Mouse (Mus musculus) urinary bladder, adult 2 months (tissue): ENCODE results near the gene Scamp4. TPM values are rescaled to one million over a fixed set of nuclear protein-coding genes. Genes with fewer than 3 reads are reported as not detected.
"Not testable (repeated sequence)": the region's sequence is repeated elsewhere in the genome, so short reads cannot be mapped to it uniquely, and the experiment has no call there.

ENCODE experiments used
- DNase-seq: peaks from one replicate; pipeline ENCODE4 v3.0.0; 2022; ENCODE audit warnings: low spot score
- polyA plus RNA-seq: library from polyadenylated mRNA; depleted of rRNA; stranded (reverse); fragments of >200 nt; gene quantifications from 2 replicates; pipeline ENCODE4 v1.2.3, GENCODE M21; 2012

The Scamp4 gene
- polyA plus RNA-seq, 1 experiment, result 40.3 TPM

DNA sequence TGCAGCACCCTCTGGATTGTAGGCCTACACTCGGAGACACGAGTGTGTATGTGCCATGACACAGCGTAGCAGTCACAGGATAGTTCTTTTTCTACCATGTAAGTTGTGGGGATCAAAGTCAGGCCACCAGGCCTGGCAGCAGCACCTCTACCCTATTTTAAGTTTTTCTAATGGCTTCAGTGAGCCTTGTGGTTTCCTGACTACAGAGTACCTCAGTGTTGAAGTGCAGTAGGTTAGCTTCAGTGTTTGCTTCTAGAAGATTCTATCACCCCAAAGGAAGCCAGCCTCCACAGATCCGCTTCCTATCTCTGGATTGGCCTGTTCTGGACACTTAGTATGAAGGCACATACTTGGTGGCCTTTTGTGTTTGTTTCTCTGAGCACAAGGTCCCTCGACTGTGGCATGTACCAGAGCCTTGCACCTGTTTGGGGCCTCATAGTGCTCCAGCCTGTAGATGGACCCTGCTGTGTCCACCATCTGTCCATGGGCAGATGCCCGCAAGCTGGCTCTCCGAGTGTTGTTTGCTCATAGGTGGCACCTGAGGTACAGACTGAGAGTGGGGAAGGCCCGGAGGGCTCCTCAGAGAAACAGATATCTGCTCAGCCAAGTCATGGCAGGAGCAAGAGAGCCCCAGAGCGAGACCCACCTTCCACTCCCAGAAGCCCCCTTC lies 7.6 kb downstream of the Scamp4 start:
- DNase-seq, result no peak

- DNase-seq, result no peak
Observed at GRCm38 (mm10) chr10:80611024-80611423, 8.4 kb downstream of the Scamp4 start.

GRCm38 (mm10) chr10:80611905-80612304 lies 9.2 kb downstream of the Scamp4 start:
- no peak for DNase-seq

GRCm38 (mm10) chr10:80613821-80614220 lies 11.1 kb downstream of the Scamp4 start:
- DNase-seq, result no peak

- DNase-seq, result no peak
Observed at GRCm38 (mm10) chr10:80614351-80614750, 11.7 kb downstream of the Scamp4 start.

- no peak for DNase-seq
Observed at GRCm38 (mm10) chr10:80618181-80618580, 15.5 kb downstream of the Scamp4 start.

DNA sequence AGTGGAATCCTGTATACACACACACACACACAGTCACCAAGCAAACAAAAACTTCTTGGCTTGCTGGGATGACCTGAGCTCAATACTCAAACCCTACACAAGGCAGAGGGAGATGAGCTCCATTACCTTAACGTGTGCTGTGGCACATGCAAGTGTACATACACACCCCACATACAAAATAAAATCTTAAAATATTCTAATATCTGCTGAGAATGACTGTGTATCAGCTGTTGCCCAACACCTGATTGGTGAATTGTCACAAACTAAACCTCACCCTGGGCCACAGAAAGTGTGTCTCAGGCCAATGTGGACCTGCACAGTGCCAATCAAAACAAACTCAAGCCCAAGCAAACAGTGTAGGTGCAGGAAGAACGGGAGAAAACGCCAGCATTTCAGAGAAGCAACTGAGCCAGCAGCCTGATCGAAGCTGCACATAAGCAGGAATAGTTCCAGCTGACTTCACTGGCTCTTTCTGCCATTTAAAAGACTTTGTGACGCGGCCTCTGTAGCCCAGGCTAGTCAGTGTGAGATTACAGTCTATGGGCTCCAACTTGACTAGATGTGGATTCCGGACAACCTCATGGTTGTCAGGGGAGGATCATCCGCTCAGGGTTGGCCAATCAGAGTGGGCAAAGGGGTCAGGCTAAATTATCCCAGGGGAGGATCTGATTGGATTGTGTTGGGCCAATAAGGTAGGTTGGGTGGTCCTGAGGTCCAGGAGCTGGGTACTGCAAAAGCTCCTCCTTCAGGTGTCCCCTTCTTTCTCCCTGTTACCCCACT lies 17.0 kb downstream of the Scamp4 start:
- no peak for DNase-seq

GRCm38 (mm10) chr10:80620365-80620764 lies 17.7 kb downstream of the Scamp4 start:
- no peak for DNase-seq

DNA sequence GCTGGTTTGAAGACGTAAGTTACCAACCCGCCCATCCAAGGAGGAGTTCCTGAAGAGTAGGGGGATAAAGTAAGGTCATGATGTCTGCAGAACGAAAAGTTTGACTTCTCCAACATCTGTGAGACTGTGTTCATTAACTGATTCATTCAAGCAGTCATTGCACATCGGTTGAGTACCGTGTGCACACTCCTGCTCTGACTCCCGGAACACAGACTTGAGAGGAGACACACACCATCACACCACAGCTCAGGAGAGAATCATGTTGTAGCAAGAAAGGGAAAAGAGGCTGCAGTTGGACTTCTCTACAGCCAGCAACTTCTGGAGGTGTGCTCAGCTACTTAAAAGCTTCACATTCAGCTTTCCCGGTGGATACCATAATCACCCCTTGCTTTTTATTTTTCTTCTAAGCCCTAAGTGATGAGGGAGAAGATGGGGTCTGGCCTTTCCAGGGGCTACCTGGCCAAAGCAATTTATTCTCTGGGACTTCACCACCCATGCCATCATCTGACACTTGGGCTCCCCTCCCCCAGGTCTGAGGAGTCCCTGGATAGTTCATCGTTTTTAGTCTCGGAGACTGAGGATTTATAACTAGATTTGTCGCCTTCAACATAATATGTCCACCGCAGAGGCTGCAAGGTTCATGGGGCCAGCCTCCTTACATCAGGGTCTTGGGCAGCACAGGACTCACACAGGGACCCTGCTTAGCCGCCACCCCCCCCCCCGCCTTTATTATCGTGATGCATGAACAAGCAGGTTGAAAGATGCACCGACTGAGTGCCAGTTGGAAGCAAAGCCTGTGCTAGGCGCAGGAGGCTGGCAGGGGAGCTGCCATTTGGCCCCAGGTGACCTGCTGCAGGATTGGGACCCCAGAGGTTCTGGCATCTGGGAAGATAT lies 18.4 kb downstream of the Scamp4 start:
- DNase-seq, result no peak

GRCm38 (mm10) chr10:80621690-80621939 lies 18.9 kb downstream of the Scamp4 start:
- DNase-seq, result no peak

- DNase-seq, result peak; percentile 98
Observed at GRCm38 (mm10) chr10:80621940-80622660, 19.4 kb downstream of the Scamp4 start.

DNA sequence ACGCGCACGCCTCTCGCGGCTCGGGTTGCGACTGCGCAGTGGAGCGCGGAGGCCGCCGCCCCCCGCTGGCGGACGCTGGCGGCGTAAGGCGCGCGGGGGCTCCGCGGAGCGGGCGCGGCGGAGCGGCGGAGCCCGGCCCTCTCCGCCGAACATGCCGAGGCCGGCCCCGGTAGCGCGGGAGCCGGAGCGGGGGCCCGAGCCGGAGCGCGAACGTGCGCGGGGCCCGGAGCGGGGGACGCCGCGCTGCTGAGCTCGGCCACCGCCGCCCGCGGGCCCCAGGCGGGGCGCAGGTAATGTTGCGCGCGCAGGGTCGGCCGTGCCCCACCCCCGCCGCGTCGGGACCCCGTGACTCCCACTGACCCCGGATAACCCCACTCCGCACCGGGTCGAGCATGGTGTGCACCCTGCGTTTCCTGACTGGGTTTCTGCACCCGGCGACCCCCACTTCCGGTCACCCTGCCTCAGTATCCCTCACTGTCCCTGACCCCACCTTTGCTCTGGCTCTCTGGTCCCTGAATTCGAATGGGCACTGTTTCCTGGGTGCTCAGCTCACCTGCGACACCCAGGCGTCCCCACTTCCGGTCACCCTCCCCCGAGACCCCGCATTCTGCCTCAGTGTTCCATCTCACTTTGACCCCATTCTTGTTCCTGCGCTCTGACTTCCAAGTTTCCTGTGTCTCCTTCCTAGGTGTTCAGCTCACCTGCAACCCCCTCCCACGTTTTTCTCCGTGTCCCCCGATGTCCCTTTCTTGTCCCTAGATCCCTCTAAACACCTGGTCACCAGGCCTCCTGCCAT lies 20.2 kb downstream of the Scamp4 start, which contains the start of gene Csnk1g2:
Gene Csnk1g2 (plus strand): TSS at position 178 of the 796 bp plus-strand sequence.
- DNase-seq, result peak; percentile 96

- no peak for DNase-seq
Observed at GRCm38 (mm10) chr10:80623457-80624191, 21.0 kb downstream of the Scamp4 start.

- DNase-seq, result no peak
Observed at GRCm38 (mm10) chr10:80625764-80626163, 23.1 kb downstream of the Scamp4 start.

GRCm38 (mm10) chr10:80627685-80628084 lies 25.0 kb downstream of the Scamp4 start:
- no peak for DNase-seq

- DNase-seq, result no peak
Observed at GRCm38 (mm10) chr10:80628925-80629324, 26.3 kb downstream of the Scamp4 start.

DNA sequence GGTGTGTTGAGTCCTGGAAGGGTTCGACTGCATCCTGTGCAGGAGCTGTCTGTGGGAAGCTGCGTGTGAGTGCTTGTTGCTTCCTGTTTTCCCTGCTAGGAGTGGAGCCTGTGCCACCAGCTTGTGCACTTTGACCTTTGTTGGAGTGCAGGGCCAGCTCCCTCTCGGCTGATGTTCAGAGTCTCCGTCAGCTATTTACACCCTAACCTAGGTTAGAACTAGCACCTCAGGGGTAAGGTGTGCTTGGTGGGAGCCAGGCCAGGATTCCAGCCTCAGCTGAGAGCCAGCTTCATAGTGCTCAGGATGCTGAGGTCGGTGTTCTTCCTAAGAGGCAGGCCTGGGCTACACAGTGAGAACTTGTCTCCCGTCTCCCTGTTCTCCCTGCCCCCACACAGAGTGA lies 32.7 kb downstream of the Scamp4 start:
- no peak for DNase-seq

GRCm38 (mm10) chr10:80646936-80647335 lies 44.3 kb downstream of the Scamp4 start:
- no peak for DNase-seq

DNA sequence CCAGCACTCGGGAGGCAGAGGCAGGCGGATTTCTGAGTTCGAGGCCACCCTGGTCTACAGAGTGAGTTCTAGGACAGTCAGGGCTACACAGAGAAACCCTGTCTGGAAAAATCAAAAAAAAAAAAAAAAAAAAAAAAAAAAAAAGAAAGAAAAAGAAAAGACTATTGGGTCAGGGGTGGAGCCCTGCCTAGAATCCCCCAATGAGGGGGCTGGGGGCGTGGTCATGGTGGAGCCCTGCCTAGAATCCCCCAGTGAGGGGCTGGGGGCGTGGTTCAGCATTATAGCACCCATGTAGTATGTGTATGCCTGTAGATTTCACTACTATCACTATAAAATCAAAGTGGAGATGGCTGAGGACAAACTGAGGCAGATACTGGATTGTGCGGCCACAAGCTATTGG lies 47.2 kb downstream of the Scamp4 start:
- DNase-seq, result not testable (repeated sequence)

- DNase-seq, result no peak
Observed at GRCm38 (mm10) chr10:80650392-80650791, 47.7 kb downstream of the Scamp4 start.
